Mouse (Mus musculus): ENCODE measurements at regions not wholly inside any gene's neighbourhood (a gene's known extent, or its start where the extent isn't known, plus 50 kb on each side); places are given as distances from the start of the nearest gene placed in this dataset.

DNA sequence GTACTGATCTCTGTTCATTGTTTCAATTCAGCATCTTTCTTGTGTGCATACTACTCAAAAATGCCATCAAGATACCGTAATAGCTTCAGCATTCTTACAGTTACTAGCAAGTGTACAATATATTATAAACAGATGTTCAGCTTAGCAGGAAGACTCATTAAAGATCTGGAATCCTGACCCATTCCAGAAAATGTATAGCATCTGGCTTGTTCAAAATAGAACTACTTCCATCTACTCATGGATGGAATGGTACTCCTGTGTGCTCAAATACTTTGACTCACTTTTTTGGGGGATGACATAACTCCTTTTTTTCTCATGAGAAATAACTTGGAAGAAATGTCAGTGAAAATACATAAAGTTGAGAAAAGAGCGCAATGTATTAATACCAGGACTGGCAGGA, 291.2 kb upstream of the Manea start:
- no peak for DNase-seq (ENCODE audit: low spot score)

DNA sequence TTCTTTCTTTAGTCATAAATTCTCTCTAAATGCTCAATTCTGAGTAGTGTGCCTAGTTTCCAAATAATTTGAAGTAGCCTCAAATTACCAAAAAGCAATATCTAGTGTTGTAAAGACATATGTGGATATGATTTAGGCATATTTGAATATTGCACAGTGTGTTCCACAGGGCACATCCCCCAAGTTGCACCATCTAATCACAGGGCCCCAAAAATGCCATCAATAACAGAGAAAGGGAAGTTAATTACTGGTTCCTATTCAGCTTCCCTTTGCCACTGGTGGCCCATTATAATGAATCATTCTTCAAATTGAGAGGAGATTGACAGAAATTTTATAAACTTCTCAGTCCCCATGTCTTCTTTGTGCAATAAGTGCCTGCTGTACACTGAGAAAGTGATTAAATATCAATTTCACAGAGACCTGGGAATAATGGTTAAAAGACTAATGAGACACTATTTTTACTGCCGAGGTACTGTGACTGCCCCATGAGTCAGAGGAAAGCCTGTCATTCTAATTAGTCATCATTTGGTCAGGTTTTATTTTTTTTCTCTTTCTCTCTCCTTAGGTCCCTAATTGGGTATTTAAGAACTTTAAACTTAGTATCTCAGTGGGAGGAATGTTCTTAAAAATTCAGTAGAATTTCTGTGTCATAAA, 284.0 kb upstream of the Manea start:
- no peak for DNase-seq (ENCODE audit: low spot score)

- no peak for DNase-seq (ENCODE audit: low spot score)
Observed at GRCm38 (mm10) chr4:26629710-26630109, 283.0 kb upstream of the Manea start.

DNA sequence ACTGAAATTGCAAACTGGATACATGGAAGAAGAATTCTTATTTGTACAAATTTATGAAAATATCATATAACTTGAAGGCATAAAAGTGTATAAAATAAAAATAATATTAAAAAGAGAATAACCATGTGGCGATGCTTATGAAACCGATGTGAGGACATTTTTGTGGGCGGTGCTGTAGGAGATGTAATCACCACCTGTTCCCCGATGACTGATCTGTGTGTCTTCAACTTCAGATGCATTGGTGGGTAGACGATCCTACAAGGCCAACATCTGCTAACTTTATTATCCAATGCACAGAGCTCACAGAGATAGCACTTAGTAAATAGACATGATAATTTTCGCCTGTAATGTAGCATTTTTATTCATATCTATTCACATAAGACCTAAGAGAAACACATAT, 281.1 kb upstream of the Manea start:
- DNase-seq (ENCODE audit: low spot score) = no peak

DNA sequence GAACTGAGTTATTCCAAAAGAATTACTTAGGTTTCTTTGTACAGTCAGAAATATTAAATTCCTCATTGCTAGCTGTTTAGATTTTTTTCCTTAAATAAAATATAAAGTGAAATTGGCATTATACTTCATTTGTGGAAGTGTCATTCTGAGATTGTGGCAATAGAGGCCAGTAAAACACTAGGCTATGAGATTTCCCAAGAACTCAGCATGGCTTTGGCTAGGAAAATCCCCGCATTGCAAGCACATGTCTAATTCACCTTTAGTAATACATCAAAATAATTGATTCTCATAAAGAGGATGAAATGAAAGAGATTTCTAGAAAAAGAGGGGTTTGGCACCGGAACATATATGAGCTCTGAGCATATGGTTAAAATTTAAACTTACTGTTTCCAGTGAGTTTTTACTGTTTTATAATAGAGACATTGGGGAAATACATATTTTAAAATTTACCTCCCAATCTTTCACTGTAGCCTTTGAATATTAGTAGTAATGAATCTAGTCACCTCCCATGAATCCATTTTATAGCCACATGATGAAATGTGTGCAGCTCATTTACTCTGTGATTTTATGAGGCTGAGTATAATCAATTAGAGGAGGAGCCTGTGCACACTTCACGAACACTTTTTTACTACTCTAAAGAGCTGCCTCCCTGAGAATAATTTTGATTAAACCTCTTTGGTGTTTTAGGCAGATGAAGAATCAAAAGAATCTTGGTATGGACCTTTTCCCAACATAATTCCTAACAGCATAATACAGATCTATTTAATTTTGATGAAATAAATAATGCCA, 242.6 kb upstream of the Manea start:
- no peak for DNase-seq (ENCODE audit: low spot score)

DNA sequence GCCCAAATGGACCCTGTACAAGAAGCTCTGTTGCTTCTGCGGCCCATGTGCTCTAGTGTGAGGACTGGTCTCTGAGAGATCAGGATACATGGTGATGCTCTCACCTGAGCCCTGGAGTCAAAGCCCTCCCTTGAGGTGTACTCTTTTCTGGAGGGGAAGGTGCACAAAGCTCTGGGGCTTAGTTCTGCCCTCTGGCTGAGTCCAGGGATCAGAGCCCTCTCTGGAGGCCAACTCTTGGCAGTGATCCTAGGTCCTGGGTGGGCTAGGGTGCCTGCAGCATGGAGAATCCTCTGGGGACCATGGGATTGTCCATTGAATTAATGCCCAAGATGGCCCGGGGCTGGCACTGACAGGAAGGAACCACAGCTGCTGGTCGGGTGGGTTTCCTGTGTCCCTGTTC, 209.0 kb upstream of the Manea start:
- no peak for DNase-seq (ENCODE audit: low spot score)

DNA sequence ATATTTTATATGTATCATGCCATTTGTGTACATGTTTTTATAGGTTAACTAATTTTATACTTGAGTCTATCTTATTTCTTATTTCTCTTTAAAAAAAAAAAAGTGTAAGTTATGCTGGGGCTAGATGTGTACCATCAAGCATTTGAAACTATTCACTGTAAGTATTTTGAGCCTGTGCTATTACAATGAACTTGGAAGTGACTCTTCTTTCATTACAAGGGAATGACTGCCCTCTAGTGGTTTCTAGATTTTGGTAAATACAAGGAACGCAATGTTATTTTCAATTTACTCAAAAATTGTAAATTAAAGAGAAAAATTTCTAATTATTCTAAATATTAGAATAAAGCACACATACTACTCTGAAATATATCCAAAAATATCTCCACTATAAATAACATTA, 197.1 kb upstream of the Manea start:
- DNase-seq (ENCODE audit: low spot score) = peak; percentile 61

DNA sequence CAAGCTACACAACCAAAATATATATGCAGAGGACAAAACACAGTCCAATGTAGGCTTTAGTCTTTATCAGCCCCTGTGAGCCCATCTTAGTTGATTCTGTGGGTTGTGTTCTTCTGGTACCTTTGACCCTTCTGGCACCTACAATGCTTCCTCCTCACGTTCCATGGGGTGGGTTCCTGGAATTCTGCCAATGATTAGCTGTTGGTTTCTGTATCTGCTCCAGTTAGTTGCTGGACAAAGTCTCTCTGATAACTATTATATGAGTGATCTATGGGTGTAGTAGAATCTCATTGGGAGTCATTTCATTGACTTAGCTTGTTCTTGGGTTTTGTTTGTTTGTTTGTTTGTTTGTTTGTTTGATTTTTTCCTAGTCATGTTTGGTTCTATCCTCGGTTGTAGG, 195.8 kb upstream of the Manea start:
- DNase-seq (ENCODE audit: low spot score) = no peak

DNA sequence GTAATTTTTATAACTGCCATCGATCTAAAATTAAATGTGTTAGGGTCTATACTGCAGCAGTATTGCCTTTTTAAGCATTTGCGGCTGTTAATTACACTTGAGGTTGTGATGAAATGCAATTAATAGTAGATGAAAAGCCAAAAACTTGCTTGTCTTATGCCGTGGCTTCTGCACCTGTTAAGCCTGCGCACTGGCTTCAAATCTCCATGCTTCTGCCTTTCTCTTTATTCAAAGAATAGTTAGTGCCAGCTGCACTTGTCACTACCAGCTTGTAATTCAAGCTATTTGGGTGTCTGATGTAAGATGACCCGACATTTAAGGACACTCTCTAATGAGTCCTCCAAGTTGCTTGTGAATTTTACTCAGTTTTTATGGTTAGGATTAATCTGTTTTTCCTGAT, 161.3 kb upstream of the Manea start:
- no peak for DNase-seq (ENCODE audit: low spot score)

- peak; percentile 7 for DNase-seq (ENCODE audit: low spot score)
Observed at GRCm38 (mm10) chr4:26494262-26494661, 147.6 kb upstream of the Manea start.

- DNase-seq (ENCODE audit: low spot score) = no peak
Observed at GRCm38 (mm10) chr4:26474913-26475312, 128.2 kb upstream of the Manea start.

GRCm38 (mm10) chr4:26441533-26441932, 94.8 kb upstream of the Manea start:
- no peak for DNase-seq (ENCODE audit: low spot score)

DNA sequence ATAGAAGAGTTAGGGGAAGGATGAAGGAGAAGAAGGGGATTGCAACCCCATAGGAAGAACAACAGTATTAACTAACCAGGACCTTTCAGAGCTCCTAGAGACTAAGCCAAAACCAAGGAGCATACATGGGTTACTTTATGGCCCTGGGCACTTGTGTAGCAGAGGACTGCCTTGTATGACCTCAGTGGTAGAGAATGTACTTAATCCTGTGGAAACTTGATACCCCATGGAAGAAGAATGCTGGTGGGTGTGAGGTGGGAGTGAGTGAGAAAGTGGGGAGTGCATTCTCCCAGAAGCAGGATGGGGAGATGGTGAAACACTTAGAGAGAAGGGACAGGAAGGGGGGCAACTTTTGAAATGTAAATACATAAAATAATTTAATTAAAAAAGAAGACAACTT, 75.4 kb upstream of the Manea start:
- no peak for DNase-seq (ENCODE audit: low spot score)

- DNase-seq (ENCODE audit: low spot score) = no peak
Observed at GRCm38 (mm10) chr4:26404266-26404665, 57.6 kb upstream of the Manea start.

- DNase-seq (ENCODE audit: low spot score) = no peak
Observed at GRCm38 (mm10) chr4:26402213-26402612, 55.5 kb upstream of the Manea start.

All from adipocyte (in vitro differentiated cells).